Mouse (Mus musculus): Measurements from ENCODE around the gene Cd40.

Gene Cd40

DNA sequence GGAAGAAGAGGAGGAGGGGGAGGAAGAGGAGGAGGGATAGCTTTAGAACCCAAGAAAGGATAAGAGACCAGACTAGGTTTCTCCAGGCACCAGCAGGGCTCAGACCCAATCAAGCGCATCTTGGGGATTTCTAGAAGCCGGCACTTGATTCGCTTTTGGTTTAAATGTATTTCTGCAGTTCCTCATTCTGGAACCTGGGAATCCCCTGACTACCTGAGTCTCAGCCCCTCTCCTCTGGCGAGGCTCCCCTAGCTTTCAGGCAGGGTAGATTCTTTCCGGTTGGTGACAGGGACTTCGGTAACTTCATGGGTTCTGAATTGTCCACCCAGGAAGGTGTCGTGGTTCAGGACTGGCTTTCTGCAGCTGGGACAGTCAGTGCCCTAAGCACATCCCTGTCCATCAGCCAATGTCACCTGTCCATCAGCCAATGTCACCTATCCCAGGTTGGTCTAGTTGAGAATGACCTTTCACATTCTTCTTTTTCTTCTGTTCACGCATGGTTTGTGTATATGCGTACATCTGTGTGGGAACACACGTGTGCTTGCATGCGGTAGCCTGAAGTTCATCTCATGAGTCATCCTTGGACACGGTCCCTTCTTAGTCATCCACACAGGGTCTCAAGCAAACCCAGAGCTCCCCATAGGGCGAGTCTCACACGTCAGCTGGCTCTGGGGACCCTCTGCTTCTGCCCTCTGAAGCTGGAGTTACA is 1.1 kb downstream of the Cd40 start:
- DNase-seq = no peak

- no peak for DNase-seq
These were observed 4.5 kb downstream of the Cd40 start for GRCm38 (mm10) chr2:165059961-165060360.

GRCm38 (mm10) chr2:165061638-165062433 is 6.4 kb downstream of the Cd40 start:
- no peak for DNase-seq

GRCm38 (mm10) chr2:165064489-165064888 is 9.1 kb downstream of the Cd40 start:
- peak in 1 of 2 experiments; percentile 41 for DNase-seq

DNA sequence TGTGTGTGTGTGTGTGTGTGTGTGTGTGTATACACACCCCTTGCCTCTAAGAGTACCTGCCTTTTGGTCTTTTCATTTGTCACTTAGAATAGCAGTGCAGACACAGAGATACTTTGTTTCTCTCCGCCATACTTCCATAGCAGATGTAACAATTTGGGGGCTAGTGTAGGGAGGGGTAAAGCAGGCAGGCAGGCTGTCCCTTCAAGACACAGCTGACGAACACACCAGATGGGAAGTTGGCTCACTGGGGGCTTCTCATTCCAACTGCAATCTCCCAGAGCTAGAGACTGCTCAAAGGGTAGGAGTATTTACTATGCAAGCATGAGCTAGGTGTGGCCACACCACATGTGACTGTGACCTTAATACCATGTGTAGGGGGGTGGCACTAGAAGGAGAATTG is 13.4 kb downstream of the Cd40 start:
- peak in 1 of 2 experiments; percentile 44 for DNase-seq

DNA sequence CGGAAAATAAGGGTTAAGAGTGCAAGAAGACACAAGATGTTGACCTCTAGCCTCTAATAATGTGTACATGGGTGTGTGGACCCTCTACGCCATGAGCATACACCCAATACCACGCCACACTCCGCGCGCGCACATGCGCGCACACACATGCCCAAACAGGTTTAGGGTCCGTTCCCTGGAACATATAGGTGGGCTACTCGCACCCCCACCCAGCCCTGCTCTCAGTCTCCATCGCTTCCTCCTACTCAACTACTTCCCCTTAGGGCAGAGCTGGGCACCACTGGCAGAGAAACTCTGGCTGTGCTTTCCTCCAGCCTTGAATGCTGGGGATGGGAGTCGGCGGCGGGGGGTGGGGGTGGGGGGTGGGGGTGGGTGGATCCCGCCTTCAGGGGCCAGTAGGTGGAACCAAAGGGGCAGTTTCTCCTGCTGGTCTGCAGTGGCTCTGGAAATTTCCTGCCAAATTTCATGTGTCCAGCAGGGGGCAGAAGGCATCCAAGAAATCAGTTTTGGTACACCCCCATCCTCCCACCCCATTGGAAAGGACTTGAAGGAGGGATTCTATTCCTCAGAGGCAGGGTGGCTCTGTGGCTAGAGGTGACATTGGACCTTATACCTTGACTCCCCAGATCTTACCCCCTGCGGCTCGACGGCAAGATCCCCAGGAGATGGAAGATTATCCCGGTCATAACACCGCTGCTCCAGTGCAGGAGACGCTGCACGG is 14.8 kb downstream of the Cd40 start:
- DNase-seq = peak; percentile 91 to 92

- DNase-seq = peak; percentile 91 to 92
These were observed 18.0 kb downstream of the Cd40 start for GRCm38 (mm10) chr2:165073381-165073781.

GRCm38 (mm10) chr2:165074081-165074884 is 18.9 kb downstream of the Cd40 start:
- DNase-seq = peak; percentile 87 to 91

- DNase-seq = peak; percentile 93 to 95
These were observed 19.5 kb downstream of the Cd40 start for GRCm38 (mm10) chr2:165074937-165075336.

GRCm38 (mm10) chr2:165077055-165077454 is 21.6 kb downstream of the Cd40 start:
- DNase-seq = peak in 1 of 2 experiments; percentile 46

DNA sequence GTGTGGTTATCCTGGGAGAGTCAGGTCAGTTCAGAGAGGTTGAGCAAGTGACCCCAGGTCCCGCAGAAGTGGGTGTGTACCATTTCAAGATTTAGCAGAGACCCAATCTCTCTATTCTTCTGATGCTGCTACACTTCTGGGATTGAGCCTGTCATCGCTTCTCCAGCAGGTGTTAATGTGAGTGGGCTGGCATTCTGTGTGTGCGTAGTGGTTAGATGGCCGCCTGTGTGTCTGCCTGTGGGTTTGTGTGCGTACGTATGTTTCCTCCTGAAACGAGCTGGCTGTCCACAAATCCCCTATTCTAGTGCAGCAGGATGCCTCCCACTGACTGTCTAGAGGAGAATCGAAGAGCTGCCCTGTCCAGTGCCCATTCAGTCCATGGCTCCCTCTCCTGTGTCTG is 22.6 kb downstream of the Cd40 start:
- DNase-seq = no peak

DNA sequence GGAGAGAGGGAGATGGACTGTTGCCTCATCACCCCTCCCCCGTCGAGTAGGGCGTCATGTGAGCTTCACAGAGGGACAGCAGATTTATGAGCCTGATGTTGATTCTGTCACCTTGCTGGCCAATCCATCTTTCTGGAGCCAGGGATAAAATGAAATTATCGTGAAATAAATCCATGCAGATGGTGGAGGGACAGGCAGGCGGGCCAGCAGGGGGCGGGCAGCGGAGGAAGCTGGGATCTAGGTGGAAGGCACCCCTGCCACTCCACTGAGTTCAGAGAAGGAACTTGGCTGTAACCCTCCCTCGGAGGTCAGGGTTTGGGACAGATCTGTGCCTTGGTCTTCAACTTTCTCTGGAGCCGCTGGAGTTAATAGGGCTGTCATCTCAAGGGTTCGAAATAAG is 23.2 kb downstream of the Cd40 start:
- peak; percentile 58 to 61 for DNase-seq

DNA sequence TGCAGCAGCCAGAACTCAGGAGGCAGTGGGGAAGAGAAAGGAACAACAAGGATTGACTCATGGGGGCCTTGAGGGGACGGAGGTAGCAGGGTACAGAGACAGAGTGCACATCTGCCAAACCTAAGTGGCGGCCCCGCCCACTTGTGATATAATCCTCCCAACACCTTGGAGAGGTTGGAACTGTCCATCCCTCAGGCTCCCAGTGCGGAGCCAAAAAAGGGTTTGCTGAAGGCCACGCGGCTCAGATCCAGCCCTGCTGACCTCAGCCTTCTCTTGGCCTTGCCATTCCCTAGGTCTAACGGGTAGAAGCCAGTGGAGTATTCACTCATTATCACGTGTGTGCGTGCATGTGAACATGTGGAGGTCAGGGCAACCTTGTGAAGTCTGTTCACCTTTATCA is 25.2 kb downstream of the Cd40 start:
- no peak for DNase-seq

- DNase-seq = no peak
These were observed 25.8 kb downstream of the Cd40 start for GRCm38 (mm10) chr2:165081257-165081656.

DNA sequence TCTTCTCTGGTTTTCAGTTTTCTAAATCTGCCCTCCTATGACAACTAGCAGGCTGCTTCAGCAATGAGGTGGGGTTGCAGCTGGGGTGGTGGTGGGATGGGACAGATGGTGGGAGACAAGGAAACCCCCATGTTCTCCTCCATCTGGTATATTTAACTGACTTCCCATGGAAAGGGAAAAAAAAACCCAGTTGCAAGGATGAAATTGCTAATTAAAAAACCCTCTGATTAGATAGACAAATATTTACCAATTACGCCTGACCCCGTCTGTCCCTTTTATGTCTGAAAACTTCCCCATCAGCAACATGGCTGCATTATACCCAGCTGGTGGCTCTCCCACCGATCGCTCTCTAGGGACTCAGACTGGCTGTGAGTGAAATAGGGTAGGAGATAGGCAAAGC is 31.2 kb downstream of the Cd40 start:
- DNase-seq = no peak

- DNase-seq = no peak
These were observed 34.0 kb downstream of the Cd40 start for GRCm38 (mm10) chr2:165089470-165089869.

- DNase-seq = no peak
These were observed 35.2 kb downstream of the Cd40 start, which contains the start of gene 1700025C18Rik for GRCm38 (mm10) chr2:165090650-165091049. Gene 1700025C18Rik, minus strand, starts transcription at chr2:165090750.

DNA sequence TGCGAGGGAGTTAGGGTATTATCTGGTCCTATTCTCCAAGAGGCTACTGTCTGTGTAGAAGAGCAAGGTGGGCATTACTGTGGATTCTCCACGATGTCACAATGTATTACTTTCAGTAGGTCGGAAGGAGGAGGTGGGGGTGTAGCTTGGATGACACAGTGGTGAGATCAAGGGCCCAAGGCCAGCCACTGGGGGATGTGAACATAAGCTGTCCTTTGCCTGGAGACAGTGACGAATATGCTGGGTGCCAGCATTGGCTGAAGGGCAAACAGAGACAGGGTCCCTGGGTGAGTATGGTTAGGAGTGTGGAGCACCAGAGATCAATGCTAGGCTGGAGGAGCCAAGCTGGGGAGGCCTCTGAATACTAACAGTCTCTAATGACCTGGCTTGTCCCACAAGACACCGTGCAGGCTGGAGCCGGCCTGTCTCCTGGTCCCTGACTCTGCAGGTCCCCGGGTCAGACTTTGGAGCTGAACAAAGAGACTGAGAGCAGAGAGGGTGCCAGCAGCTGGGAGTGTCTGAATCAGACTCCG is 36.1 kb downstream of the Cd40 start:
- DNase-seq = no peak

DNA sequence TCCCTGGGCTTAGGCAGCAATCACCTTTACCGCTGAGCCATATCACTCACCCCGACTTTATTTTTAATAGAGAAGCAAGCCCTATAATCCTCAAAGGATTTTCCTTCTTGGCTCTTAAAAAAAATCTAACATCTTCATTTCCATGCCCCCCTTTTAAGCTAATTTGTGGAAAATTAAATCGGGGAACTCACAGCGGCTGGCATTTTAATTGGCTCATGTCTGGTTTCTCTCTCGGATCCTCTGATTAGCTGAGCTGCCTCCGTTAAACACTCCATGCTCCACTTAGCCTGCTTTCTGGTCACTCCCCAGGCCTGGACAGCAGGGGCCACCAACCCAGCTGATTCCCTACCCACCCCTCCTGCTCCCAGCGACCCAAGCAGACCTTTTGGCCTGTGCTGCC is 37.0 kb downstream of the Cd40 start:
- DNase-seq = no peak

- peak; percentile 75 to 80 for DNase-seq
These were observed 40.9 kb downstream of the Cd40 start for GRCm38 (mm10) chr2:165096367-165096766.

DNA sequence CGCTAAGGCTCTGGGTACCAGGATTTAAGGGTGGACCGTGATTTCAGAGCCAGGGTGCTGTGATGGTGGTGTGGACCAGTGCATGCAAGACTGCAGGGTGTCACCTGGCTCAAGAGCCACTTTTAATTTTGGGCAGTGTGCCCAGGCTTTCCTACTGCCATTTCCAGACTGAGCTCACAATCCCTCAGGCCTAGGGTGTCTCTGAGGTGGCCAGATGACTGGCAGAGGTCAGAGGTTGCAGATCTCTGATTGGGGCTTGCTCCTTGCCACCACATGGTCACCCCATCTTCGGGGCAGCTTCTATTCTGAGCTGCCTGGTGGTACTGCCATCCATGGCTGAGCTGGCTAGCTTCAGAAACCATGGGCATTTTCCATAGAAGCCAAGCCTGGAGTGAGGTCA is 43.4 kb downstream of the Cd40 start:
- DNase-seq = peak in 1 of 2 experiments; percentile 34

DNA sequence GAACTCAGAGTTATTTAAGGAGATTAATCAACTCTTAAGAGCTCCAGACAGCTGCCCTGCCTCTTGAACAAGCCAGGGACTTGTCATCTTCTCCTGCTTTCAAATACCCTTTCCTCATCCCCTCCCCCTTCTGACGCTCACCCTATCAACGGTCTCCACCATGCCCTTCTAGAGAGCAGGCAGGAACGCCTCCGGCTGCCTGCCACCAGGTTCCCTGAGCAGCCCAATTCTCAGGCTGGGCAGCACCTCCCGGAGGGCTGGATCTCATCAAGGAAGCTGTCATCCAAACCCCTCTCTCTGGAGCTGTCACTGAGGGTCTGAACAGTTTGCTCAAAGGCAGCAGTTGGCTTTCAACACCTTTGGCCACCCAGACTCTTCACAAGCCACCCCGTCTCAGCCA is 45.3 kb downstream of the Cd40 start:
- no peak for DNase-seq

Measured in cerebellum, postnatal 10 days (tissue).